ENCODE assay signal across 18 mouse cellular contexts in the genomic region with DNA sequence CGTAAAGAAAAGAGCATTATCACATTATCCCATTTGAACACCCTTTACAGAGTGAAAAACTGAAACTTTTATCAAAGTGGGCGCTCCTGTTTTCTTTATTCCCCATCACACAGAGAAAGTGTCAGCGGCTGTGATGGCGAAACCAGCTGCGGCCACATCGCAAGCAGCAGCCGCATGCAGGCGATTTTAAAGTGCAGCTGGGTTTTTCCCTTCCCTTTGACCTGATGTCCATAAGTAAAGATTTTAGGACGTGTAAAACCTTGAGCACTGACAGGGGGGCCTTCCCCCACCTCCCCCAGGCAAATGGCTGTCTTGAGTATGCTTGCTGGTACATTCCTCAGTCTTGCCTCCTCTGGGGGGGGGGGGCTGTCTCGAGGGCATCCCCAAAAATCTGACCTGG.
DNase-seq lines count a peak whose midpoint lies in the region; ATAC-seq and TF ChIP-seq lines count a peak whose summit lies in the region.
"Had no signal": no experiment of that assay in that cellular context is flagged by ENCODE, and none has a peak within 500 bp of the region (broad histone marks: within the 10 kb centered on the region; RNA-seq: fewer than 3 reads in every experiment).

No protein-coding gene starts in this region.

- no peaks in the 10 kb centered on the region for H3K79me2 ChIP-seq in CH12.LX (replicated peaks; ENCODE audit: control insufficient read depth, extremely low read depth, insufficient read depth, poor library complexity, severe bottlenecking)

- H3K4me2 ChIP-seq in kidney, postnatal 0 days (ENCODE audit: low read length) = peak overlapping the region; percentile 3; the same call in 1 of the 2 replicates
- peak overlapping the region; percentile 57 for H3K4me2 ChIP-seq in CH12.LX (ENCODE audit: insufficient read depth, low read depth, poor library complexity, severe bottlenecking)
- H3K4me2 ChIP-seq in limb, embryonic 11.5 days (ENCODE audit: low read depth, severe bottlenecking) = peak overlapping the region; percentile 22; the same call in 1 of the 2 replicates
- no peak overlapping the region for H3K4me2 ChIP-seq in hindbrain, embryonic 16.5 days (ENCODE audit: low read length)
- H3K4me2 ChIP-seq: heart, embryonic 15.5 days; midbrain, embryonic 12.5 days had no signal

- no peak overlapping the region for H3K4me3 ChIP-seq in kidney, postnatal 0 days (replicated peaks; ENCODE audit: low read depth, low read length)
- no peak overlapping the region for H3K4me3 ChIP-seq in CH12.LX (replicated peaks in 1 of 3; ENCODE audit: low read depth in 2 of 3, low read length in 2 of 3, poor library complexity in 1 of 3)
- H3K4me3 ChIP-seq in limb, embryonic 11.5 days (ENCODE audit: low read depth, low read length) = no peak overlapping the region
- no peak overlapping the region for H3K4me3 ChIP-seq in hindbrain, embryonic 16.5 days (ENCODE audit: low read length)
- H3K4me3 ChIP-seq: heart, embryonic 15.5 days; midbrain, embryonic 12.5 days had no signal

- no peaks in the 10 kb centered on the region for H3K36me3 ChIP-seq in kidney, postnatal 0 days (ENCODE audit: insufficient read depth, low read length)
- no peaks in the 10 kb centered on the region for H3K36me3 ChIP-seq in CH12.LX (replicated peaks in 1 of 2; ENCODE audit: control insufficient read depth in 1 of 2, insufficient read depth in 1 of 2, low read length in 1 of 2)
- no peaks in the 10 kb centered on the region for H3K36me3 ChIP-seq in limb, embryonic 11.5 days (ENCODE audit: control insufficient read depth, insufficient read depth, low read length)
- no peaks in the 10 kb centered on the region for H3K36me3 ChIP-seq in hindbrain, embryonic 16.5 days (ENCODE audit: control insufficient read depth, insufficient read depth, low read length)
- H3K36me3 ChIP-seq: G1E; heart, embryonic 15.5 days; midbrain, embryonic 12.5 days had no signal

- no peaks in the 10 kb centered on the region for H3K9me3 ChIP-seq in kidney, postnatal 0 days (replicated peaks; ENCODE audit: low read length)
- H3K9me3 ChIP-seq in CH12.LX (replicated peaks; ENCODE audit: low read length) = no peaks in the 10 kb centered on the region
- no peaks in the 10 kb centered on the region for H3K9me3 ChIP-seq in limb, embryonic 11.5 days (ENCODE audit: control insufficient read depth, low read length)
- no peaks in the 10 kb centered on the region for H3K9me3 ChIP-seq in hindbrain, embryonic 16.5 days (ENCODE audit: control insufficient read depth, low read length)
- H3K9me3 ChIP-seq: heart, embryonic 15.5 days; midbrain, embryonic 12.5 days had no signal

- H3K4me1 ChIP-seq in kidney, postnatal 0 days (replicated peaks; ENCODE audit: insufficient read depth, low read length) = no peaks in the 10 kb centered on the region
- H3K4me1 ChIP-seq in CH12.LX (ENCODE audit: control insufficient read depth in 1 of 2, insufficient read depth in 2 of 2) = peaks cover 0 to 17% of the 10 kb centered on the region in 2 experiments; a peak in 2 of 4 replicates
- peaks cover 76% of the 10 kb centered on the region for H3K4me1 ChIP-seq in limb, embryonic 11.5 days (ENCODE audit: control insufficient read depth, insufficient read depth, low read length)
- H3K4me1 ChIP-seq in hindbrain, embryonic 16.5 days (ENCODE audit: control insufficient read depth, insufficient read depth, low read depth, low read length) = no peaks in the 10 kb centered on the region
- H3K4me1 ChIP-seq: heart, embryonic 15.5 days; midbrain, embryonic 12.5 days had no signal

- in situ Hi-C loops in CH12.LX (cut with MboI; ENCODE audit: low pct_ligation_motif_present, low pct_unique_long_range_greater_than_20kb, low sequenced_read_pairs) = no loop called here

- no peak for DNase-seq in kidney, postnatal 0 days (ENCODE audit: low spot score)
- DNase-seq in kidney, adult 11 months = no peak
- DNase-seq in CH12.LX (ENCODE audit: extremely low read depth) = no peak
- DNase-seq in embryo, embryonic 11 days = peak; percentile 41
- DNase-seq in limb, embryonic 11.5 days (ENCODE audit: low spot score) = peak; percentile 63
- no peak for DNase-seq in urinary bladder, adult 2 months (ENCODE audit: low spot score)
- no peak for DNase-seq in spleen, postnatal 10 days (ENCODE audit: low spot score in 2 of 2)
- DNase-seq: cerebellum, adult 8-10 months; gastrocnemius, postnatal 10 days; heart, adult 18-20 months; kidney, postnatal 14 days; spleen, adult 18-20 months; thymus, postnatal 14 days had no signal

- H3K9ac ChIP-seq in kidney, postnatal 0 days (ENCODE audit: low read depth, low read length) = no peak overlapping the region
- no peak overlapping the region for H3K9ac ChIP-seq in CH12.LX (ENCODE audit: insufficient read depth, low read depth)
- H3K9ac ChIP-seq in limb, embryonic 11.5 days (ENCODE audit: low read length) = no peak overlapping the region; the same call in 1 of the 2 replicates
- H3K9ac ChIP-seq in hindbrain, embryonic 16.5 days (ENCODE audit: low read depth, low read length) = no peak overlapping the region
- H3K9ac ChIP-seq: forebrain, postnatal 0 days; heart, embryonic 15.5 days; midbrain, embryonic 12.5 days had no signal

- TF ChIP-seq CTCF in kidney, postnatal 0 days (IDR thresholded peaks at IDR 0.05; ENCODE audit: low read depth) = no peak
- no peak for TF ChIP-seq CTCF in CH12.LX (conservative IDR thresholded peaks at IDR 0.05 in 1 of 2, IDR thresholded peaks at IDR 0.05 in 1 of 2; ENCODE audit: low read depth in 2 of 2, low read length in 2 of 2)

- no peaks in the 10 kb centered on the region for H3K27me3 ChIP-seq in kidney, postnatal 0 days (ENCODE audit: insufficient read depth, low read length)
- H3K27me3 ChIP-seq in CH12.LX (replicated peaks) = no peaks in the 10 kb centered on the region
- no peaks in the 10 kb centered on the region for H3K27me3 ChIP-seq in limb, embryonic 11.5 days (ENCODE audit: control insufficient read depth, insufficient read depth, low read length)
- H3K27me3 ChIP-seq in hindbrain, embryonic 16.5 days (replicated peaks; ENCODE audit: control insufficient read depth, insufficient read depth, low read length) = peaks cover 2% of the 10 kb centered on the region; the same call in 1 of the 2 replicates

- no peak for ATAC-seq in kidney, postnatal 0 days (replicated peaks; ENCODE audit: low FRiP score, low read depth)
- ATAC-seq in limb, embryonic 11.5 days (ENCODE audit: insufficient number of reproducible peaks, low FRiP score, low TSS enrichment, low read depth) = 0 out of 2 replicates have a peak, but pooled peaks have one; percentile 27
- ATAC-seq in hindbrain, embryonic 16.5 days = no peak
- ATAC-seq: forebrain, postnatal 0 days had no signal

- TF ChIP-seq RAD21 in CH12.LX (IDR thresholded peaks at IDR 0.05; ENCODE audit: low read depth, low read length) = no peak

- dilution Hi-C loops in CH12.LX (cut with MboI; ENCODE audit: extremely low pct_ligation_motif_present, extremely low pct_unique_long_range_greater_than_20kb, low sequenced_read_pairs) = no loop called here

- TF ChIP-seq EP300 in CH12.LX (IDR thresholded peaks at IDR 0.05; ENCODE audit: low read length) = 0 out of 2 replicates have a peak, but pooled peaks have one; percentile 24

- WGBS in kidney, postnatal 0 days = 45% methylated on average over 10 of the region's 10 CpGs
- whole genome bisulfite sequencing in limb, embryonic 11.5 days = 19% methylated on average over 10 of the region's 10 CpGs
- WGBS in hindbrain, embryonic 16.5 days = 81% methylated on average over 10 of the region's 10 CpGs

- H3K27ac ChIP-seq in kidney, postnatal 0 days = no peak overlapping the region
- no peak overlapping the region for H3K27ac ChIP-seq in CH12.LX (ENCODE audit: insufficient read depth, low read depth)
- peak overlapping the region; percentile 78 for H3K27ac ChIP-seq in limb, embryonic 11.5 days (replicated peaks; ENCODE audit: low read depth, low read length)
- no peak overlapping the region for H3K27ac ChIP-seq in hindbrain, embryonic 16.5 days (ENCODE audit: low read depth, low read length)
- H3K27ac ChIP-seq: heart, embryonic 15.5 days; midbrain, embryonic 12.5 days had no signal

- no peak for TF ChIP-seq POLR2A in CH12.LX (IDR thresholded peaks at IDR 0.05; ENCODE audit: low read depth, low read length)

TF ChIP-seq in CH12.LX, 34 proteins besides CTCF, POLR2A, EP300 and RAD21:
- TF ChIP-seq BHLHE40 (IDR thresholded peaks at IDR 0.05; ENCODE audit: low read depth, low read length) (peak; percentile 59; the same call in 1 of the 2 replicates), UBTF (IDR thresholded peaks at IDR 0.05; ENCODE audit: low read depth, low read length) (no peak), IRF4 (IDR thresholded peaks at IDR 0.05; ENCODE audit: low read depth, low read length) (peak; percentile 65)

Comparison
In these comparisons a context has a peak if more than half of its experiments do, and no peak if none do; other contexts are left out.
1. DNase-seq: peak in embryo, embryonic 11 days (single experiment) and limb, embryonic 11.5 days (single experiment); none in kidney, postnatal 0 days (single experiment), kidney, adult 11 months (single experiment), CH12.LX (single experiment), urinary bladder, adult 2 months (single experiment) and spleen, postnatal 10 days (0 of 2).